Mouse (Mus musculus) lung, adult 2 months (tissue): Measurements from ENCODE around the gene Polr2c.

Source experiments
- CTCF ChIP-seq: fragments of 200-500 bp; IDR thresholded peaks from 2 replicates; pipeline ENCODE4 v1.5.1; 2011; ENCODE audit warnings: mild to moderate bottlenecking, low read length, control low read depth; ENCODE audit not compliant: insufficient read depth
- POLR2A ChIP-seq: fragments of 200-500 bp; IDR thresholded peaks from 2 replicates; pipeline ENCODE4 v1.6.1; 2011; ENCODE audit warnings: low read depth, mild to moderate bottlenecking, control low read depth, low read length, borderline replicate concordance; ENCODE audit errors: extremely low read depth

- TF ChIP-seq CTCF: no peak
- TF ChIP-seq POLR2A: no peak
Measured at GRCm38 (mm10) chr8:94826210-94826609, 31.0 kb upstream of the Polr2c start.
